Mouse (Mus musculus) MEL (cell line): ENCODE measurements around the gene Tas2r144.

ENCODE experiments used
- CTCF ChIP-seq, 3 experiments: IDR thresholded peaks in 2 of 3; conservative IDR thresholded peaks in 1 of 3; 2 replicates each; pipeline ENCODE4 v1.5.1; 2011 to 2012; ENCODE audit warnings: low read length in 3 of 3, low read depth in 2 of 3, mild to moderate bottlenecking in 2 of 3, improper control_type of control experiment in 1 of 3, inconsistent platforms in 1 of 3, mixed read lengths in 1 of 3, moderate library complexity in 1 of 3; ENCODE audit not compliant: control insufficient read depth in 1 of 3, insufficient read depth in 1 of 3, poor library complexity in 1 of 3, severe bottlenecking in 1 of 3
- EP300 ChIP-seq, 2 experiments: IDR thresholded peaks; 2 replicates each; pipeline ENCODE4 v1.6.1; 2011; ENCODE audit warnings: improper control_type of control experiment in 2 of 2, low read length in 2 of 2, low read depth in 1 of 2, mild to moderate bottlenecking in 1 of 2
- GATA1 ChIP-seq: IDR thresholded peaks from 2 replicates; pipeline ENCODE4 v1.6.1; 2011; ENCODE audit warnings: low read depth, low read length, improper control_type of control experiment
- HCFC1 ChIP-seq: IDR thresholded peaks from 2 replicates; pipeline ENCODE4 v1.6.1; 2012; ENCODE audit warnings: low read depth, mild to moderate bottlenecking, inconsistent platforms, low read length, improper control_type of control experiment, moderate library complexity
- JUND ChIP-seq: IDR thresholded peaks from 2 replicates; pipeline ENCODE4 v1.6.1; 2011; ENCODE audit warnings: low read depth, mild to moderate bottlenecking, improper control_type of control experiment, low read length
- MYC ChIP-seq: IDR thresholded peaks from 2 replicates; pipeline ENCODE4 v1.6.1; 2011; ENCODE audit warnings: low read depth, mild to moderate bottlenecking, low read length, improper control_type of control experiment, moderate library complexity
- POLR2A ChIP-seq, 2 experiments: IDR thresholded peaks; 2 replicates each; pipeline ENCODE4 v1.6.1; 2011 to 2012; ENCODE audit warnings: low read length in 2 of 2, mild to moderate bottlenecking in 2 of 2, control low read depth in 1 of 2, improper control_type of control experiment in 1 of 2, low read depth in 1 of 2, moderate library complexity in 1 of 2; ENCODE audit not compliant: control insufficient read depth in 1 of 2, insufficient read depth in 1 of 2, poor library complexity in 1 of 2
- TAL1 ChIP-seq: IDR thresholded peaks from 2 replicates; pipeline ENCODE4 v1.6.1; 2012; ENCODE audit warnings: mild to moderate bottlenecking, inconsistent platforms, low read length, moderate library complexity, mixed read lengths
- TCF12 ChIP-seq: IDR thresholded peaks from 2 replicates; pipeline ENCODE4 v1.6.1; 2014; ENCODE audit warnings: low read depth, mild to moderate bottlenecking, inconsistent platforms, low read length, improper control_type of control experiment, moderate library complexity
- UBTF ChIP-seq: IDR thresholded peaks from 2 replicates; pipeline ENCODE4 v1.6.1; 2012; ENCODE audit warnings: low read depth, mild to moderate bottlenecking, inconsistent platforms, low read length, improper control_type of control experiment, moderate library complexity, borderline replicate concordance; ENCODE audit not compliant: insufficient read depth

DNA sequence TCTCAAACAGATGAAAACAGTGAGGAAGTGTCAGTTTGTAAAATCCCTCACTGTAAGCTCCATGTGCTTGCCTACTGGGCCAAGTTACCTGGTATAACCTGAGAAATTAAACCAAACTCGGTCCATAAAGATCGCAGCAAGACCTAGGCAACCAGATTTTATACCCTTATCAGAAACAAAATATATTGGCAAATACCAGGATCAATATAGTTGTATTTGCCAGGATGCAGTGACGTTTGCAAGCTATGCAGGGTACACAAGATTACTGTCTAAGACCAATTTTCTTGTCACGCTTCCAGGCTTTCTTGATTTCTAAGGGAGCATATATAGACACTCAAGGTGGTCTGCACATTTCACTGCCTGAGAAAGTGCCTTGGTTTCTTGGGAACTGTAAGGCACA lies 36.7 kb downstream of the Tas2r144 start:
- TF ChIP-seq POLR2A (IDR thresholded peaks at IDR 0.05; ENCODE audit: control insufficient read depth in 1 of 2, insufficient read depth in 1 of 2, low read depth in 1 of 2, low read length in 2 of 2, poor library complexity in 1 of 2): no peak
- no peak for TF ChIP-seq TCF12
- TF ChIP-seq HCFC1: no peak
- TF ChIP-seq CTCF (IDR thresholded peaks at IDR 0.05 in 2 of 3, conservative IDR thresholded peaks at IDR 0.05 in 1 of 3; ENCODE audit: control insufficient read depth in 1 of 3, insufficient read depth in 1 of 3, low read depth in 2 of 3, low read length in 3 of 3, poor library complexity in 1 of 3, severe bottlenecking in 1 of 3): no peak
- TF ChIP-seq GATA1: no peak
- TF ChIP-seq MYC: no peak
- no peak for TF ChIP-seq JUND
- TF ChIP-seq EP300 (IDR thresholded peaks at IDR 0.05; ENCODE audit: low read depth in 1 of 2, low read length in 2 of 2): no peak
- no peak for TF ChIP-seq TAL1
- TF ChIP-seq UBTF: no peak
